Mouse (Mus musculus): ENCODE results near the gene Ccdc87.
"Not testable (repeated sequence)": the region's sequence is repeated elsewhere in the genome, so short reads cannot be mapped to it uniquely, and the experiment has no call there.

Ccdc87 gene

GRCm38 (mm10) chr19:4839149-4839548 lies at the start of gene Ccdc87, which contains the start of gene Ccs:
TSS of gene Ccdc87 (plus strand) at chr19:4839366.
TSS of gene Ccs (minus strand) at chr19:4839332.
- peak; percentile 98 for DNase-seq

DNA sequence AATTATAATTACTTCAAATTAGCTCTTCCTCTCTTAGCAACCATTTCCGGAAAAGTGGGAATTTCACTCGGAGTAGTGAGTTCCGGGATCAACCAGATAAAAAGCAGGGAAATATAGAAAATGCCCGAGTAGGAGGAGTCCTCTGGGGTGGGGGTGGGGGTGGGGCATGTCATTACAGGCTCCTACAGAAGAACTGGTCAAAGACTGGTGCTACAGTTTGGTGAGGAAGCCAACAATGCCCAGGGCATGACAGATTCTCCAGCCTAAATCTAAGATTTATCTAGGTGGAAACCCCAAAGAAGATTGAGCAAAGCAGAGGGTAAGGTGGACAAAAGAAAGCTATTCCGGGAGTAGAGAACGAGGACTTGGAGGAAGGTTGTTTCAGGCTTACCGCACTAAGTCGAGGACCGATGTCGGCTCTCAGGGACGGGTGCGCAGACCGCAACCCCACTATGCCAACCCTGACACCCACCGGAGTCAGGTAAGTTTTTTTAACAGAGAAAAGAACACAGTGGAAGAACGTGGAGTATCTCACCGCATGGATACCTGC lies 45.8 kb upstream of the Ccdc87 start:
- DNase-seq: no peak

DNA sequence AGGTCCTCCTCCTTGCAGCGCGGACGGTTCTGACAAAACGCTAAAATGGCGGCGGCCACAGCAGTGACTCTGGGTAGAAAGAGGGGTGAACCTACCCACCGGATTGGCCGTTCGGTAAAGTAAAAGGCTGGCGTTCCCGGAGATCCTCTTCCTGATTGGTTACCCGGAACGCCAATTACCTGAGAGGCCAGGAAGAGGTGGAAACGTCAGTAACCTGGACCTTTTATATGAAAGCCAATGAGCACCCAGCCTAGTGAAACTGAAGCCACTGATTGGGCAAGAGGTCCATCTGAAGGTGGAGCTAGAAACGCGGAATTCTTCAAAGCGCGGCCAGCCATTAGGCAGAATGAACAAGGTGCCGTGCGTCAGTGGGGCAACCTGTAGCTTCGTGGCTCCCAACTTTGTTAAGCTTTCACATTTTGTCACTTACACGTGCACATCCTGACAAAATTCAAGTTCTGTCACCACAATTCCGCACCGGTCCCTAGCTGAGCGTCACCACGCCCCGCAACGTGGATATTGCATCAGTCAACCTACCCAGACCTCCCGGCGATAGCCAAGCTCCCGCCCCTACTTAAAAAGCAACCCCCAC lies 45.2 kb upstream of the Ccdc87 start, which contains the start of gene Rbm4:
Rbm4 (minus strand) TSS at position 71 of the 592 bp plus-strand sequence.
- peak; percentile 98 for DNase-seq

DNA sequence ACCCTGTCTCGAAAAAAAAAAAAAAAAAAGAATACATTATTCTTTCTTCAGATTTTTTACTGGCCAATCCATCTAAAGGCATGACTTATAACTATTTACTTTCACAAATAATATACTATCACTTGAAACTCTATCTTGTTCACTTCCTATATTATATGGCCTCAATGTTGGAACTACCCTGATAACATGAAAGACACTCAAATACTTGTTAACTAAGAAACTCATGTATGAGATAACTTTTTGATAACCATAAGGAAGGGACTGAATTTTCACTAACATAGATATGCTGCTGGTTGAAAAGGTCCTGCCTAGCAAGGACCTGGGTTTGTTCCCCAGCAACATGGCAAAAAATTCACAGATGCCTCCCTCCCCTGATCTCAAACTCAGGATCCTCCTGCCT lies 43.2 kb upstream of the Ccdc87 start:
- DNase-seq: no peak

DNA sequence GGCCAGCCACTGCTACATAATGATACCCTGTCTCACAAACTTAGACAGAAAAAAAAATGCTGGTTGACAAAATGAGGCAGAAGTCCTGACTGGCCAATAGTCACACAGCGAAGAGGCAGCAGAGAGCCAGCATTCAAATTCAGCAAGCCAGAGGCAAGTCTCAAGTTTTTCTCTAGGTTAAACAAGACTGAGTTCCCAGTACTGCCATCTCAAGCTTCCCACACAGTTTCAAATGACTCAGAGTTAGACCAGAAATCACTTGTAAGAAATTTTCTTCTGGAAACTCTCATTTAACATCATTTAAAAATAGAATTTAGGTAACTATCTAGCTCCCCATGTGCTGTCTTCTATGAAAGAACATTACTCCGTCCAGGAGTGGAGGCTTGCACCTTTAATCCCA lies 41.3 kb upstream of the Ccdc87 start:
- no peak for DNase-seq

GRCm38 (mm10) chr19:4799083-4799482 lies 40.1 kb upstream of the Ccdc87 start:
- DNase-seq: no peak

GRCm38 (mm10) chr19:4802691-4803091 lies 36.5 kb upstream of the Ccdc87 start:
- no peak for DNase-seq

DNA sequence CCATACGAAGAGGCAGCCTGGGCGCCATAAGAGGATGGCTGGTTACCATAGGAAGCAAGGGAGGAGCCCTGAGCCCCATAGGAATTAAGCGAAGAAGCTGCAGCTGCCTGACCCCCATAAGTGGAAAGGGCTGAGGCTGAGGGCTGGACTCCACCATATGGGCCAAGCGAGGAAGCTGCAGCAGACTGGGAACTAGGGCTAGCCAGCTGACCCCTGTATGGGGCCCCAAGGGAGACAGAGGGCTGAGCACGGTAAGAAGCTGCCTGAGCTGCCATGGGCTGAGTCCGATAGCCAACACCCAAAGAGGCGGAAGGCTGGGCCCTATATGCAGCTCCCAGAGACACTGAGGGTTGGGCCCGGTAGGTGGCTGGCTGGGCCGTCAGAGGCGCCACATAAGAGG lies 35.9 kb upstream of the Ccdc87 start:
- no peak for DNase-seq

GRCm38 (mm10) chr19:4810309-4810708 lies 28.9 kb upstream of the Ccdc87 start:
- no peak for DNase-seq

GRCm38 (mm10) chr19:4810746-4811062 lies 28.5 kb upstream of the Ccdc87 start:
- DNase-seq: no peak

GRCm38 (mm10) chr19:4811063-4811908 lies 27.9 kb upstream of the Ccdc87 start, which contains the start of the genes Gm21992 and Rbm14:
TSS of gene Gm21992 (minus strand) at chr19:4811612.
TSS of gene Rbm14 (minus strand) at chr19:4811634.
- peak; percentile 98 for DNase-seq

DNA sequence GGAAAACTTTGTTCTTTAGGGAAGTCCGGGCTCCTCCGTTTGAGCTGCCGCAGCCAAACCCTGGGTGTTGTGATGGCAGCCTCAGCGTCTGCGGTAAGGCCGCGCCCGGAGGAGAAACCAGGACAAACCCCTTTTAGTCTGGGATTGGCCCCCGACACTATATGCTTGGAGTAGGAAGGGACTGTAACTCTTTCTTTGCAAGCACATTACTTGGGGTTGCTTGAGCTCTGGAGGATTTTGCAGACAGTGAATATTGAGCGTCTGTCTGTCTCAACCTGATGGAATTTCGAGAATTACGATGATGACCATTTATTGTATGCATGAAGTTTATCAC lies 27.3 kb upstream of the Ccdc87 start:
- no peak for DNase-seq

DNA sequence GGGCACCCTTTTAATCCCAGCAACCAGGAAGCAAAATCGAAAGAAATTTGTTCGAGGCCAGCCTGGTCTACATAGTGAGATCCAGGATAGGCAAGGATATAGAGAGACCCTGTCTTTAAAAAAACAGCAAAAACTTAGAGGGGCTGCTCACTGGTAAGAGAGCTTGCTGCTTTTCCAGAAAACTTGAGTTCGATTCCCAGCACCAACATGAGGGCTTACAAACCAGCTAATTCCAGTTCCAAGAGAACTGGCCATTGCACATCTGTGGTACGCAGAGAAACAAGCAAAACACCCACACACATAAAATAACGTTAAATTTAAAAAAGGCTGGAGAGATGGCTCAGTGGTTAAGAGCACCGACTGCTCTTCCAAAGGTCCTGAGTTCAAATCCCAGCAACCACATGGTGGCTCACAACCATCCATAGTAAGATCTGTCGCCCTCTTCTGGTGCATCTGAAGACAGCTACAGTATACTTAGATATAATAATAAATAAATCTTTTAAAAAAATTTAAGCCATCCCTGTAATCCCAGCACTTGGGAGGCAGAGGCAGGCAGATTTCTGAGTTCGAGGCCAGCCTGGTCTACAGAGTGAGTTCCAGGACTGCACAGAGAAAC lies 26.7 kb upstream of the Ccdc87 start:
- DNase-seq: not testable (repeated sequence)

GRCm38 (mm10) chr19:4813015-4813414 lies 26.2 kb upstream of the Ccdc87 start:
- DNase-seq: peak; percentile 61

DNA sequence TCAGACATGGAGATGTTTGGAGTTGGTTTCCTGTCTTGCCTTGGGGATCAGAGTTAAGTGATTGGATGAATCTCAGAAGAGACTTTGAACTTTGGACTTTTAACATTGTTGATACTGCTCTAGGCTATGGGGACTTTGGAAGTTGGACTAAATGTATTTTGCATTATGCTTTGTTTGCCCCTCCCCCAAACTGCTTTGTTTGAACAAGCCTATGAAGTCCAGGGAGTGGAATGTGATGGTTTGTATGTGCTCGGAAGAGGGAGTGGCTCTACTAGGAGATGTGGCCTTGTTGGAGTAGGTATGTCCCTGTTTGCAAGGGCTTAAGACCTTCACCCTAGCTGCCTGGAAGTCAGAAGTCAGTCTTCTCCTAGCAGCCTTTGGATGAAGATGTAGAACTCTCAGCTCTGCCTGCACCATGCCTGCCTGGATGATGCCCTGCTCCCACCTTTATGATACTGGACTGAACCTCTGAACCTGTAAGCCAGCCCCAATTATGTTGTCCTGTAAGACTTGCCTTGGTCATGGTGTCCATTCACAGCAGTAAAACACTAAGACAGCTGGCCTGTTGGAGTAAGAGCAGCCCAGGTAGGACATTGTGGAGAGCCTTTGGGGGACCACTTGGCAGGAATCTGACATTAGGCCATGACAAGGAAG lies 21.9 kb upstream of the Ccdc87 start:
- no peak for DNase-seq

DNA sequence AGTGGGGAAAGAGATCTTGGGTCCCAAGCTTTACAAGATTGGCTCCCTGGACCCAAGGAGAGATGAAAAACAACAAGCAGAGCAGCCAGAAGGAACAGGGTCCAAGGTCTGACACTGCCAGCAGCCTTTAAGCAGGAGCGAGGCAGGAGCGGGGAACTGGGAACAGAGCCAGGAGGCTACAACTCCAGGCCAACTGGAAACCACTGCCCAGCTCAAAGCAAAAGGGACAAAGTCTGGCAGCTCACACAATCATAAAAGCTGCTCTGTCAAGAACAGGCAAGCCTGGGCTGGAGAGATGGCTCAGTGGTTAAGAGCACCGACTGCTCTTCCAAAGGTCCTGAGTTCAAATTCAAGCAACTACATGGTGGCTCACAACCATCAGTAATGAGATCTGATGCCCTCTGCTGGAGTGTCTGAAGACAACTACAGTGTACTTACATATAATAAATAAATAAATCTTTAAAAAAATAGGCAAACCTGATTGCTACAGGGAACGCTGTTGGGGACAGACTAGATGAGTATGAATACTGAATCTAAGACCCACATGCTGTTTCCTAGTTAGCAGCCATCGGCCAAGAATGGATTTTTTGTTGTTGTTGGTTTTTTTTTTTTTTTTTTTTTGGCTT lies 18.4 kb upstream of the Ccdc87 start:
- DNase-seq: peak; percentile 91

- peak; percentile 57 for DNase-seq
These were observed 10.6 kb upstream of the Ccdc87 start for GRCm38 (mm10) chr19:4828444-4829114.

- peak; percentile 25 for DNase-seq
These were observed 10.0 kb upstream of the Ccdc87 start for GRCm38 (mm10) chr19:4829156-4829555.

DNA sequence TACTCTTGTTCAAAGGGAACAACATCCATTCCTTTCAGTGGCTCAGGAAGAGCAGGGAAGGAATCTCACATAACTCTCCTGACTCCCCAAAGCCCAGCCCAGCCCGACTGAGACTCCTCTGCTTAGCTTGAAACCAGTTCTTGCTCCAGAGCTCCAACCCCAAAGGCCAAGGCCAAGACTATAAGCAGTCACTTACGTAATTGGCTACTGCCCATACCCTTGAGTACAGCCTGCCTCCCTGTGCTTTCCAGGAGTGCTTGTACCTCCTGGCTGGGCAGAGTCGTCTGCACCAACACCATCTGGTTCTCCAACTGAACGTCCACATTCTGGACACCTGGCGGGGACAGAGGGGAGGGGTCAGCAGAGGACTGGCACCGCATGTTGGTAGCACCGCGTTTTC lies 5.2 kb upstream of the Ccdc87 start:
- no peak for DNase-seq

DNA sequence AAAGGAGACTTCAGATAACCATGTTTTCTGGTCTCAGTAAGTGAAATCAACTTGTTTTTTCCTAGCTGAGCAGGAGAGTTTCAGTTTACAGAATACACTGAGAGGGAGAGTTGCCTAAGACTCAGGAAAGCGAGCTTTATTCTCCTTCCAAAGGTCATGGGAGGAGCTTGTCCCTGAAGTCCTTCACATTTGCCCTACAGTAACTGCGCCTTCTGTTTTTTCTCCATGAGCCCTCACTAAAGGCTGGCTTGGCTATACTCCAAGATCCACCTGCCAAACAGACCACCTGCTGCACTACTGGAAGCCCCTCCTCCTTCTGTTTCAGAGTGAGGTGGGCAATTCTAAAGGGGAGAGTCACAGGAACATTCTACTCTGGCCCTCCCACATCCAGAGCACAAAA lies 3.1 kb upstream of the Ccdc87 start:
- DNase-seq: peak; percentile 24

DNA sequence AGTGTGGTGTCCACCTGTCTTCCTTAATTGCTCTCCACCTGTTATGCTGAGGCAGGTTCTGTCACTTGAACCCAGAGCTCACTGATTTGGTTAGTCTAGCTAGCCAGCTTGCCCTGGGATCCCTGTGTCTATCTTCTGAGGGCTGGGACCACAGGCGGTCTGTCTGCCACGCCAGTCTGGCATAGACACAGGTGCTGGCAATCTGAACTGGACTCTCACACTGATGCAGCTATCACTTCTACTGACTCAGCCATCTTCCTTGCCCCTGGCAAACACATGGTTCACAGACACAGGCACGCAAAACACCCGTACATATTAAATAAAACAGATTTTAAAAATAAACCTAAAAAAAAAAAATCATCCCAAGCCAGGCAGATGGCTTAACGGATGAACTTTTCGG lies 2.1 kb upstream of the Ccdc87 start:
- no peak for DNase-seq

DNA sequence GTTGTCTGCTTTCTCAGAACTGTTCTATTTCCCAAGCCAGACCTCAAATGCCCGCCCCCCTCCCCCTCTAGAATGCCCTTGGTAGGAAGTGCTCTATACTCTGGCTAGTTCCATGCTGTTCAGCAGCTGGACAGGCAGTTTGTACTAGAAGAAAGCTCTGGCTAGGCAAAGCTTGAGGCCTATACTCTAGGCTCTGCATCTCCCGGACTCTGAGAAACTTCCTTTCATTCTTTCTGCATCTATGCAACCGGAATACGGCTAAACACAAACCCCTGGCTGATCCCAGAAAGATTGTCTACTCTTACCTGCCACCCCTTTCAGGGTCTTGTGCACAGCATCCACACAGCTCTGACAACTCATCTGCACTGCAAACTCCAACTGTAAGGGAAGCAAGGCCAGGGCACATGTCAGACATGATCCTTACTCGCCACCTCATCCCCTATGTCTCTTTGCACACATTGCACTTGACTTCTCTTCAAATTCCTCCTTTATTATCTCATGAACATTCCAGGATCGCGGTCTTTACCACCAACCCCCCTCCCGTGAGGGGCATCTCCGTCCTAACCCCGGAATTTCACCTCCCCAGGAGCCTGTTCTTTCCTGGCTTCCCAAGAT lies 533 bp upstream of the Ccdc87 start:
- DNase-seq: no peak
